Mouse (Mus musculus) kidney, embryonic 14.5 days (tissue): Measurements from ENCODE around the gene Fndc3b. TPM values are rescaled to one million over a fixed set of nuclear protein-coding genes. Genes with fewer than 3 reads are reported as not detected.
A peak's percentile ranks its signal among the peaks of the same experiment; 100 is the strongest.
"Not testable (repeated sequence)": the region's sequence is repeated elsewhere in the genome, so short reads cannot be mapped to it uniquely, and the experiment has no call there.

Source experiments
- ATAC-seq: fragments of 200-750 bp; cut with Nextera tagmentation; 2 replicates; pipeline ENCODE4 v1.8.0; 2017; ENCODE audit warnings: moderate number of reproducible peaks, mild to moderate bottlenecking, moderate TSS enrichment, moderate library complexity; ENCODE audit not compliant: low FRiP score, low TSS enrichment
- H3K27ac ChIP-seq: fragments of 300-500 bp; sonication (generic); 2 replicates; pipeline ENCODE4 v1.5.1; 2014; ENCODE audit warnings: low read depth, mild to moderate bottlenecking, low read length, moderate library complexity, mixed read lengths
- H3K27me3 ChIP-seq: fragments of 300-500 bp; sonication (generic); 2 replicates; pipeline ENCODE4 v1.6.1; 2014; ENCODE audit warnings: mild to moderate bottlenecking, low read length; ENCODE audit not compliant: control insufficient read depth, insufficient read depth
- H3K36me3 ChIP-seq: fragments of 300-500 bp; sonication (generic); 2 replicates; pipeline ENCODE4 v1.6.1; 2014; ENCODE audit warnings: low read length, mixed read lengths; ENCODE audit not compliant: control insufficient read depth, insufficient read depth
- H3K4me1 ChIP-seq: fragments of 300-500 bp; sonication (generic); 2 replicates; pipeline ENCODE4 v1.6.1; 2014; ENCODE audit warnings: low read length, mixed read lengths; ENCODE audit not compliant: control insufficient read depth, insufficient read depth
- H3K4me2 ChIP-seq: fragments of 300-500 bp; sonication (generic); replicated peaks from 2 replicates; pipeline ENCODE4 v1.6.1; 2014; ENCODE audit warnings: low read depth, mild to moderate bottlenecking, low read length
- H3K4me3 ChIP-seq: fragments of 300-500 bp; sonication (generic); 2 replicates; pipeline ENCODE4 v1.5.1; 2014; ENCODE audit warnings: mild to moderate bottlenecking, low read length
- H3K9ac ChIP-seq: fragments of 300-500 bp; sonication (generic); 2 replicates; pipeline ENCODE4 v1.6.1; 2014; ENCODE audit warnings: low read depth, mild to moderate bottlenecking, low read length, moderate library complexity
- H3K9me3 ChIP-seq: fragments of 300-500 bp; sonication (generic); 2 replicates; pipeline ENCODE4 v1.6.1; 2016; ENCODE audit warnings: low read length; ENCODE audit not compliant: control insufficient read depth
- WGBS: fragments of 180-500 bp; shearing (Covaris S2); extraction: QIAGEN DNeasy Blood & Tissue Kit; methylation state at CpG from one replicate; pipeline ENCODE4 v1.1.7; 2014; 5-methylcytosine and 5-hydroxymethylcytosine counted together
- polyA plus RNA-seq: library from polyadenylated mRNA; unstranded; fragments of >200 nt; fragmentation: Nextera tagmentation; extraction: Ambion mirVana; gene quantifications from 2 replicates; pipeline ENCODE4 v1.2.1, GENCODE M21; 2014

Gene Fndc3b
- polyA plus RNA-seq, 1 experiment from 2014 or later = 28.7 TPM

DNA sequence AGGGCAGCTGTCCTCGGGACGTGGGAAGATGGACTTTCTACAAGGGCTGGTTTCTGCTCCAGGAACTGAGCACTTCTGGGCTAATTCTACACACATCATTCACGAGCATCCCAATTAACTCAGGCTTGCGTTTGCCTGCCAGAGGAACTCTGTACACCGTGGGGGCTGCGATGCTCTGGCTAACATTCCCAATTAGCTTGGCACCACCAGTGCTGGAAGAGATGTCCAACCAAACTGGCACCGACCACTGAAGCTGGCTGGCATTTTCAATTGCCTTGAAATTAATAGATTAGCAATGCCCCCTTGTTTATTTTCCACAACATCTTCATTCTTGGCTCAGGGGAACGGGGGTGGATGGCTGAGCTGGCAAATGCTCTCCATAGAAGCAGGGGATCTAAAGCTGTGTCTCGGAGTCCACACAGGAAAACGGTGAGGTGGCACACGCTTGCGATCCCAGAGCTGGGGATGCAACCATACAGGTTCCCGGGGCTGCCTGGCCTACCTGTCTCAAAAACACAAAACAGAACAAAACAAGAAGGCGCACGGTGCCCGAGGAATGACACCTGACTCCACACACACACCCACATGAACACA lies 232.4 kb downstream of the Fndc3b start:
- no peaks in the 10 kb centered on the region for H3K27me3 ChIP-seq
- no peak for ATAC-seq
- 89% methylated on average over 16 of the region's 16 CpGs for WGBS
- H3K4me2 ChIP-seq = no peak overlapping the region
- H3K4me3 ChIP-seq = no peak overlapping the region
- no peaks in the 10 kb centered on the region for H3K9me3 ChIP-seq
- peaks cover 19% of the 10 kb centered on the region for H3K36me3 ChIP-seq
- no peak overlapping the region for H3K27ac ChIP-seq
- no peaks in the 10 kb centered on the region for H3K4me1 ChIP-seq
- no peak overlapping the region for H3K9ac ChIP-seq

DNA sequence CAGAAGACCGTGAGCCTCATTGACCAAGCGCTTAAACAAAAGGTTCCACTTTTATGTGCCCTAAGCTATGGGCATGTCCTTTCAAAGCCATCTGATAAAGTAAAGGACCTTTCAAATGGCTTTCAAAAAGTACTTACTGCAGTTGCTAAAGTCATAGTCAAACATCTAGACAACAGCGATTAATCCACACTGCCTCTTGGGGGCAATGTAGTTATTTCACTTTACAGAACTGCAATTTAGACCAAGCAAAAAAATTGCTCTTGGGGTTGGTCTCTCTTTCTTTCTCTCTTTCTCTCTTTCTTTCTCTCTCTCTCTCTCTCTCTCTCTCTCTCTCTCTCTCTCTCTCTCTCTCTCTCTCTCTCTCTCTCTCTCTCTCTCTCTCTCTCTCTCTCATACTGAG lies 233.4 kb downstream of the Fndc3b start:
- H3K9ac ChIP-seq, H3K4me1 ChIP-seq, ATAC-seq, H3K27me3 ChIP-seq, H3K9me3 ChIP-seq, H3K27ac ChIP-seq, H3K4me2 ChIP-seq, H3K4me3 ChIP-seq: not testable (repeated sequence)
- 91% methylated on average over 3 of the region's 3 CpGs for WGBS
- H3K36me3 ChIP-seq = peaks cover 17% of the 10 kb centered on the region

DNA sequence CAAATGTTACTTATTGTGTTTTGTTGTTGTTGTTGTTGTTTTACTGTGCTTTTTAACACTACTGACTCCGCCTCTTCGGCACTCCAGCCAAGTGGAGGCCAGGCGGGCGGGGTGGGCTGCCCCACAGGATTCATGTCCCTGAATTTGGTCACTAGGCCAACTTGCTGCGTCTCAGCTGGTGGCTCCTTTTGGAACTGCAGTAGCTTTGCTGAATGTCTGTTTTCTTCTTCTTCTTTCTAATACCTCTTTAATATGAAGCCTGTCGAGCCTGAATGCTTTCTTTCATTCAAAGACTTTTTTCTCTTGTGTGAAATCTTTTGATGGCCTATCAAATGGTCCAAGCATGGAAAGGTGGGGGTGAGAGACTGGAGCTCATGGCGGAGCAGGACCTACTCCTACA lies 235.2 kb downstream of the Fndc3b start:
- no peak overlapping the region for H3K27ac ChIP-seq
- H3K4me3 ChIP-seq = no peak overlapping the region
- H3K4me2 ChIP-seq = no peak overlapping the region
- 0 out of 2 replicates have a peak, but pooled peaks cover 3% of the 10 kb centered on the region for H3K9me3 ChIP-seq
- no peaks in the 10 kb centered on the region for H3K27me3 ChIP-seq
- H3K9ac ChIP-seq = no peak overlapping the region
- ATAC-seq = no peak
- no peaks in the 10 kb centered on the region for H3K4me1 ChIP-seq
- WGBS = 87% methylated on average over 7 of the region's 7 CpGs
- H3K36me3 ChIP-seq = peaks cover 13% of the 10 kb centered on the region

DNA sequence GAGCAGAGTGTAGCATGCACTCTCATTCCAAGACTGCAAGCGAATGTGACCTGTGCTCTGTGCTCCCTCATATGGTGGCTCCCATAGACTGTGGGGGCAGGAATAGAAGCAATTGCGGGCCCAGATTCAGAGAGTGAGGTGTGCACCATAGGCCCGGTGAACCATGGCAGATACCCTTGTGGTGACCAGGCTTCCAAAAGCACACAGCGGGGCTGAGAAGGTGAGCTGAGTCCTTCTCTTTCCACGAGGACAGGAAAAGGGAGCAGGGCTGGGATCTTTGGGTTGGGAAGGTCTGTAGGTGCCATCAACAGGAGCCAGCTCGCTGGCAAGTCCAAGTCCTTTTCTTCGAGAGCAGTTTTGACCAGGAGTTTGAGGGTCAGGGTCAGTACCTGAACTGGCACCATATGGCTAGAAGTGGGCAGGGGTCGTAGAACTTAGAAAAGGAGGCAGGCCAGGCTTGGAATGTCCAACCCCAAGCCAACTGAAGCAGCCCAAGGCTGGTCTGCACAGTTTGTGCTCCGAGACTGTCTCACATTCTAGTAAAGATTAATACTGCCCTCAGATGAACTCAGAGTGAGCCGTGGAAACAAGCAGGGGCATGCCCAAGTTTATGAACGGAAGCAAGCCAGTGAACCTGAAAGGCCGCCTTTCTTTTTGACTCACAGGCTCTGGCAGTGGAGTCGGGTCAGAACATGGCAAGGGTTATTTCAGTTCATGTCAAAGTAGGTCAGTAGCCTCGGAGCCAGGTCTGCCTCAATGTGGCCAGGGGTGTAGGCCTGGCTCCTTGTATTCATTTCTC lies 237.1 kb downstream of the Fndc3b start:
- WGBS = 68% methylated on average over 14 of the region's 14 CpGs

DNA sequence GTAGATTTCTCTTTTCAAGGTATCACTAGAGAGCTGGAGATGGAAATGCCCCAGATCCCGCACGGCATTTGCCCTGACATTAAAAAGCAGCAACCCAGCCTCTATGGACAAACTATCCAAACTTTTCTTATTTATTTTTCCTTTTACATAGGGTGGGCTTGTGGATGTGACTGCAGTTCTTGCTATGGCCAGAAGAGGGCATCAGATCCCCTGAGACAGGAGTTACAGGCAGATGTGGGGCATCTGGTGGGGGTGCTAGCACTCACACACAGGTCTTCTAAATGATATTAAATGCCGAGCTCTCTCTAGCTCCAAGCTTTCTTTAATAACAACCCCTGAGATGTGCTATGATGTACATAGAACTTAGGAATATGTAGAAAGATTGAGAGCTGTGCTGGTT lies 238.3 kb downstream of the Fndc3b start:
- no peak overlapping the region for H3K27ac ChIP-seq
- no peak for ATAC-seq
- 86% methylated on average over 3 of the region's 3 CpGs for WGBS
- H3K4me3 ChIP-seq = no peak overlapping the region
- peaks cover 27% of the 10 kb centered on the region for H3K36me3 ChIP-seq
- H3K9me3 ChIP-seq = 0 out of 2 replicates have a peak, but pooled peaks cover 3% of the 10 kb centered on the region
- H3K27me3 ChIP-seq = no peaks in the 10 kb centered on the region
- H3K9ac ChIP-seq = no peak overlapping the region
- H3K4me1 ChIP-seq = no peaks in the 10 kb centered on the region
- no peak overlapping the region for H3K4me2 ChIP-seq

More for the DNA sequence above, 237.1 kb downstream of the Fndc3b start:
- H3K4me2 ChIP-seq = no peak overlapping the region
- H3K9ac ChIP-seq = no peak overlapping the region
- peaks cover 21% of the 10 kb centered on the region for H3K36me3 ChIP-seq
- H3K27ac ChIP-seq = no peak overlapping the region; the same call in 1 of the 2 replicates
- no peak overlapping the region for H3K4me3 ChIP-seq
- ATAC-seq = peak; percentile 65; the same call in 1 of the 2 replicates
- H3K4me1 ChIP-seq = no peaks in the 10 kb centered on the region
- H3K27me3 ChIP-seq = no peaks in the 10 kb centered on the region
- 0 out of 2 replicates have a peak, but pooled peaks cover 3% of the 10 kb centered on the region for H3K9me3 ChIP-seq

DNA sequence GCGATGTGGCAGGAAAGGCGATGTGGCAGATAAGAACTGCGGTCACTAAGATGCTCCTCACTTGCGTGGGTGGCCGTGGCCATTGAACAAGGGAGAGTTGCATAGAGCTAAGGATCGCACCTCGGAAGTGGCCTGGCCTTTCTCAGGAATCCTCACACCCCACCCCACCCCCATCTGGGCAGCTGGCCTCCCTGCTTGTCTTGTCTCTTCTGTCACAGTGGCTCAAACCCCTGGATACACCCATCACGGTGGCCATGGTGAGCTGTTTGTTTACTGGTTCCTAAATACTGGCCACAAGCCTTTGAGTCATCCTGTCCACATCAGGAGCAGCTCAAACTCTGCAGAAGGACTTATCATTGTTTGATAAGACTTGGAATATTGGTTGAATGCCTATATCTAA lies 240.3 kb downstream of the Fndc3b start:
- no peaks in the 10 kb centered on the region for H3K4me1 ChIP-seq
- H3K4me3 ChIP-seq = no peak overlapping the region
- H3K36me3 ChIP-seq = peaks cover 36% of the 10 kb centered on the region
- ATAC-seq = no peak
- H3K27ac ChIP-seq = no peak overlapping the region
- no peak overlapping the region for H3K4me2 ChIP-seq
- 89% methylated on average over 8 of the region's 8 CpGs for whole genome bisulfite sequencing
- H3K9me3 ChIP-seq = 0 out of 2 replicates have a peak, but pooled peaks cover 3% of the 10 kb centered on the region
- H3K27me3 ChIP-seq = no peaks in the 10 kb centered on the region
- H3K9ac ChIP-seq = no peak overlapping the region

DNA sequence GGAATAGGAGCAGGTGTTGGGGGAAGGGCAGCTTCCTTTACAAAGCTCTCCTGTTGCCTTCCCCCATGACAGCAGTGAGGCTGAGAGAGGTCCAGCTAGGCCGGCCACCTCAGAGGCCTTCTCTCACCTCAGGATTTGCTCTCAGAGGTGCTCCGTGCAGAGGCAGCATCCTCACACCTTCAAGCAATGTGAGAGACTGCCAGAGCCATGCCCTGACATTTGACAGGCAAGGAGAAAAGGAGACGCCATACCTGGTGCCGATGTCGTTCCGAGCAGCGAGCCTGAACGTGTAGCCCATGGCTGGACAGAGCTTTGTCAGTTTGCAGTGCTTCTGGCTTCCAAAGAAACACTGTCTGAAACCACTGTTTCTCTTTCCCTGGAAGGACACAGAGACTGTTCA lies 241.1 kb downstream of the Fndc3b start:
- Histone ChIP-seq H3K4me3 (no peak overlapping the region), H3K4me2 (no peak overlapping the region), H3K27me3 (no peaks in the 10 kb centered on the region), H3K9ac (no peak overlapping the region), H3K9me3 (0 out of 2 replicates have a peak, but pooled peaks cover 3% of the 10 kb centered on the region), H3K27ac (no peak overlapping the region), H3K4me1 (no peaks in the 10 kb centered on the region), H3K36me3 (peaks cover 43% of the 10 kb centered on the region)
- no peak for ATAC-seq
- 90% methylated on average over 8 of the region's 8 CpGs for WGBS

DNA sequence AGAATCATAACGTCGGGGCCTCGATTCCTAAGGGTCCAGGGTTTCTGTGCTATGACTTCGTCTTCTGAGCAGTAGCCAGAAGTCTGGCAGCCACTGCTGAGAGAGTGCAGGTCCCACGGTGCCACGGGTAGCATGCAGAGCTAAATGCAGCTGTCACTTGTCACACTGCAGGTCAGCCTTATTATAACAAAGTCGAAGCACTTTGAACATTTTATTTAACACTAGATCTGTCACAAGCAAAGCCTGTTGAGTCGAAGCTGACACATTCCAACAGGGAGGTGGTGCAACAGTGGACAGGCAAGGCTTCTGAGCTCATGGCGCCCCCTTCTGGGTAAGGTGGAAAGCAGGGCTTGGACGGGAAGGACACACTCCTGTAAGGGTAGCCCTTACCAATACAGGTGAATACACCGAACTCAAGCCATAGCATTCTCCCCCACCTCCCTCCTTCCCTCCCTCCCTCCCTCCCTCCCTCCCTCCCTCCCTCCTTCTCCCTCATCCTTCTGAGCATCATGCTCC lies 243.5 kb downstream of the Fndc3b start:
- WGBS = 76% methylated on average over 11 of the region's 11 CpGs
- ATAC-seq = no peak
- H3K9me3 ChIP-seq = no peaks in the 10 kb centered on the region

More for the DNA sequence above, 243.5 kb downstream of the Fndc3b start:
- Histone ChIP-seq H3K4me2 (no peak overlapping the region), H3K9ac (no peak overlapping the region), H3K27me3 (no peaks in the 10 kb centered on the region), H3K27ac (no peak overlapping the region), H3K4me3 (no peak overlapping the region), H3K4me1 (no peaks in the 10 kb centered on the region), H3K36me3 (peaks cover 61% of the 10 kb centered on the region)
